Mouse (Mus musculus) neural tube, embryonic 10.5 days (tissue): ENCODE data around the gene Shroom1.
A peak's percentile ranks its signal among the peaks of the same experiment; 100 is the strongest.

Experiments used
- DNase-seq: peaks from one replicate; pipeline ENCODE4 v3.0.0-alpha.2; 2017; ENCODE audit warnings: low spot score; ENCODE audit errors: extremely low spot score

Gene Shroom1

DNA sequence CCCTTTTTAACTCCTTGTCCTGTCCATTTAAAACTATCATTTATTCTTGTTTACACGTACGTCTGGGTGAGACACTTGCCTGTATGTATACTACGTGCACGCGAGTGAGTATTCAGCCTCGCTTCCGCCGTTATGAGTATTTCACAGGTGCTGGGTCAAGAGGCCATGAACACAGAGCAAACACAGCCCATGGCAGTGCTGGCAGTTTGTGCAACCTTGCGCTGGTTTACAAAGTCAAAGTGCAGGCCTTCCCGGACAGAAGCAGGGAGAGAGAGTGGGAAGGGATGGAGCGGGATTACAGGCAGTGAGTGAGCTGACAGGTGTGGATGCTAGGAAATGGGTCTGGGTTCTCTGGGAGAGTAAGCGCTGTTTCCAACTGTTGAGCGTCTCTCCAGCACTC is 10.8 kb upstream of the Shroom1 start:
- DNase-seq: no peak

- no peak for DNase-seq
Observed at GRCm38 (mm10) chr11:53447996-53448395, 9.0 kb upstream of the Shroom1 start.

DNA sequence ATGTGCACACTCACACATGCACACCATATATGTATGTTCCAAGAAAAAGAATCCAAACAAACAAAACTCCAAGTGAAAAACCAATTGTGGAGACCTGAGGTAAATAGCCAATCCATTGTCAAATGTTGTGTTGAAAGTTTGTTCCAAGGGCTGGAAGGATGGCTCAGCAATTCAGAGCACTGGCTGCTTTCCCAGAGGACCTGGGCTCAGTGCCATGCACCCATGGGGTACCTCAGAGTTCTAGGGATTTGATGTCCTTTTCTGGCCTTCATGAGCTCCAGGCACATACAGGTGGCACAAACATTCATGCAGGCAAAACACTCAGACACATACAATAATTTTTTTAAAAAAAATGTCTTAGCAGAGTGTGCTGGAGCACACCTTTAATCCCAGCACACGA is 8.5 kb upstream of the Shroom1 start:
- DNase-seq: no peak

DNA sequence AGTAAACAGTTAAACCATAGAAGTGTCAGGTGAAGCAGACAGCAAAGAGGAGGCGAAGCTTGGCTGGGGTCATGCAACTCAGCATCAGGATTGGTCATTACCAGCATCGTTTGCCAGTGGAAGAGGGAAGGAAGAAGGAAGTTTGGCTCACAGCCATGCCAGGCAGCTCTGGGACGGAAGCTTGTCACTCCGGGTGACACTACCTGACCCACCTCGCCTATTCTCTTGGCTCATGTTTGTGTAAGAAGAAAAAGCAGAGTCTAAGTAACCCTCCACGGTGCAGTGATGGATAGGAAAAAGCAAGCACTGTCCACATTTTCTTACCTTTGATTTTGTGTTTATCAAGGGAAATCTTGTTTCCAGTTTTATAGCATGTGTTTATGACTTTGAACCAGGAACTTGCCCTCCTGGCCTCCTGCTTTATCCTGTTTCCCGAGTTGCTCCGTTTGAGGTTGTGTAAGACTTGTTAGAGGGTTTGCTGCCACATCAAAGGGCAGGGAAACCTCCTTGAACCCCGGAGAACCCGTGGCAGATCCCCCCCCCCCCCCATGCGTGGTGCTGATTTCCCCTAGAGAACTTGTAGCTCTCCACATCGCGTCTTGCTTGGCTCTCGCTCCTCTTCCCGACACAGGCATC is 6.8 kb upstream of the Shroom1 start:
- no peak for DNase-seq

- DNase-seq: no peak
Observed at GRCm38 (mm10) chr11:53451361-53451760, 5.6 kb upstream of the Shroom1 start.

DNA sequence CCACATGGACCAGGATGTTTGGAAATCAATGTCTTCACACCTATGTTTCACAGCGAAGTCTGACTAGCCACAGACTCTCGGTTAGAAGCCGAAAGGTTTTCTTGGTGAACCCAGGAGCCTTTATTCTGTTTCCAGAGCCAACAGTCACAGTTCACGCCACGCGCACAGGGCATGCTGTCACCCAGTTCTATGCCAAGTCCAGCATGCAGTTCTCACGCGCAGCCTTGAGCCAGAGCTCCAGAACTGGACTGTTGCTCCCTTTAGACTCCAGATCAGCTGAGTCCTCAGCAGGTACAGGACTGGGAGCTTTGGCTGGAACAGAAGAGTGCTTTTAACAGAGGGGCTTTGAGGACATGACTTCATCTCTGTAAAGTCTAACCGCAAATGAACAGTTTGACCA is 4.6 kb upstream of the Shroom1 start:
- no peak for DNase-seq

DNA sequence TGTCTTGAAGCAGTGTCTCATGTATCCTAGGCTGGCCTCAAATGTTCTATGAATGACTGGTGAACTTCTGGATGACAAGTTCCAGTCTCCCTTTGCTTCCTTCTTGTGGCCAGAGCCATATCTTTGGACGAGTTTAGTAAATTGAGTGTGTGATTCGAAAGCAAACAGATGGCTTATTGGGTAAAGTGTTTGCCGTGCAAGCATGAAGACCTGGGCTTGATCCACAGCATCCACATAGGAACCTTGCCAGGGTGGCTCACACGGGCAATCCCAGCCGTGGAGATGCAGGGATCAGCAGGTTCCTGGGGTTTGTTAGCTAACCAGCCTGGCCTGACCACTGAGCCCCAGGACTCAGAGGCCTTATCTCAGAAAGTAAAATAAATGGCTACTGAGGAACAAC is 4.0 kb upstream of the Shroom1 start:
- DNase-seq: no peak

DNA sequence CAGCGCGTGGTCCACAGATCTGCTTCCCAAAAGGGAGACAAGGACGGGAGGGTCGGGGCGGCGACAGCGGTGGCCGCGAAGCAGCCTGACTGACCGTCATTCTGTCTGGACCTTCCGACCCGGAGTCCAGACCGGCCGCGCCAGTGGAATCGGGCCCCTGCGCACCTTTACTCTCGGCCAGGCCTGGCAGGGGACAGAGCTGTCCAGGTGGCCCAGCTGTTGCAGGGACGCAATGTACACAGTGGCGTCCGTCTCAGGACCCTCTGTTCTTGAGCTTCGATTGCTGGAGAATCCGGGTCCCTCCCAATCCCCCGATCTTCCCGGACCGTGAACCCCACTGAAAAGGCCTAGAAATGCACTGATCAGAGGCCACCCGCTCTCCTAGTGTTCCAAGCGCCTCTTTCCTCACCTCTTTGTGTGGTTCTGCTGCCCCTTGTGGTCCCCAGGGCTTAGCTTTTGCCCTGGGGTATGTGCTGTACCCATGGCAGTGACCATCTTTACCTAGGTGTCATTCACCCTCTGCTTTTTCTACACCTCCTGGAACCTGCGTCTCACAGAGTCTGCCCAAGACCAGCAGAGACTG is 458 bp downstream of the Shroom1 start:
- DNase-seq: no peak

- no peak for DNase-seq
Observed at GRCm38 (mm10) chr11:53458996-53459395, 2.0 kb downstream of the Shroom1 start.

DNA sequence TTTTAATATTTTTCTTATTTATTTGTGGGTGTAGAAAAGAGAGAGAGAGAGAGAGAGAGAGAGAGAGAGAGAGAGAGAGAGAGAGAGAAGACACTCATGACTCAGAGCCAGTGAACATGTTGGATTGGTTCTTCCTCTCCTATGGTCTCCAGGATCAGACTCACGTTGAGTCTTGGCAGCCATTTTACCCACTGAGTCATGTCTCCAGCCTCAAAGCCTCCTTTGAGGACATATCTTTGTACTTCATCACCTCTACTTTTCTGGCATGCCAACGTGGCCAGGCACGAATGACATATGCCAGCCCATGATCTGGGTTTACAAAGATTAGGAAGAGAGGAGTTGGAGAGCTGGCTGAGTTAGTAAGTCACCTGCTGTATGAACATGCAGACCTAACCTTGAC is 3.2 kb downstream of the Shroom1 start:
- no peak for DNase-seq

DNA sequence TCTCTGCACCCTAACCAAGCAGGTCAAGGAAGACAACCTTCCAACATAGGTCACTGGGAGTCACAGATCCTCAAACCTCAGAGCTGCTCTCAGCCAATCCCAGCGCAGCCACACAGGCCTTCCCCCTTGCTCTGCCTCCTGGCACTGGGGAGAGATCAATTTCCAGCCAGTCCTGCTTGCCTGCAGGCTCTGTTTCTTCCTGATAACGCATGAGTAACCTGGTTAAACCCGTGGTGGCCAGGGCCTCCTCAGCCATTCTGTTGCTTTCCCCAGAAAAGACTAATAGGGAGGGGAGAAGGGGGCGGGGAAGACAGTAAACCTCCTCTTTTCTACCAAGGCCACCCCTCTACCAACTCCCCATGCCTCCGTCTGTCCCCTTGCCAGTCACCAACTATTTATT is 4.7 kb downstream of the Shroom1 start:
- DNase-seq: no peak

DNA sequence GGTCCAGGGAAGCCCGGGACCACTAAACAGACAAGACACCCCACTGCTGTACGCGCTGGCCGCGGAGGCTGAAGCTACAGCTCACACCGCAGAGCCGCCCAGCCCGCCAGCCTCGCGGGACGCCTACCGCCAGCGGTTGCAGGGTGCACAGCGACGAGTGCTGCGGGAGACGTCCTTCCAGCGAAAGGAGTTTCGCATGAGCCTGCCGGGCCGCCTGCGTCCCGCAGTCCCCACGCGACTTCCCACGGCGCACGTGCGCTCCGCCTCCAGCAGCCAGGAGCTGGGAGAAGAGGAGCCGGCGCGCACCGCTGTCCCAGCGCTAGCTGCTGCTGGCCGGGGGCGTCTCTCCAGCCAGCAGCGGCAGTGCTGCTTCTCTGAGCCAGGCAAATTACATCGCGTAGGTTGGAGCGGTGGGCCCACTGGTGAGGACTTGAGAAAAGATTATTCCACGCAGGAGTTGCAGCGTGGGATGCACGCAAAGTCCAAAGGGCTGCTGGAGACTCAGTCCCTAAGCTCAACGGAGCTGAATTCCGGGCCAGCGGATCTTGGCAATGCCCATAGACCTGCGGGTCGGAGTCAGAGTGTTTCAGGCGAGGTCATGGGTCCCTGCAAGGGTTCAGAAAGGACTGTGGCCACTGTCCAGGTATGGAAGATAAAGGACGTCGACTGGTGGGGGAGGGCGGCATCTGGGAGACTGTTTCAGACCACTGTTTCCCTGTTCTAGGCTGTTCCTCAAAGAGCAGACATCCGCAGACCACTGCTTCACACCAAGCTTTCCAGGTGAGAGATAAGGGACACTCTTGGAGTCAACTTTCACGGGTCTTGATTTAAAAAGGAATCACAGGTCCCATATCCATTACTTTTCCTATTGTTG is 6.8 kb downstream of the Shroom1 start:
- DNase-seq: peak; percentile 66

DNA sequence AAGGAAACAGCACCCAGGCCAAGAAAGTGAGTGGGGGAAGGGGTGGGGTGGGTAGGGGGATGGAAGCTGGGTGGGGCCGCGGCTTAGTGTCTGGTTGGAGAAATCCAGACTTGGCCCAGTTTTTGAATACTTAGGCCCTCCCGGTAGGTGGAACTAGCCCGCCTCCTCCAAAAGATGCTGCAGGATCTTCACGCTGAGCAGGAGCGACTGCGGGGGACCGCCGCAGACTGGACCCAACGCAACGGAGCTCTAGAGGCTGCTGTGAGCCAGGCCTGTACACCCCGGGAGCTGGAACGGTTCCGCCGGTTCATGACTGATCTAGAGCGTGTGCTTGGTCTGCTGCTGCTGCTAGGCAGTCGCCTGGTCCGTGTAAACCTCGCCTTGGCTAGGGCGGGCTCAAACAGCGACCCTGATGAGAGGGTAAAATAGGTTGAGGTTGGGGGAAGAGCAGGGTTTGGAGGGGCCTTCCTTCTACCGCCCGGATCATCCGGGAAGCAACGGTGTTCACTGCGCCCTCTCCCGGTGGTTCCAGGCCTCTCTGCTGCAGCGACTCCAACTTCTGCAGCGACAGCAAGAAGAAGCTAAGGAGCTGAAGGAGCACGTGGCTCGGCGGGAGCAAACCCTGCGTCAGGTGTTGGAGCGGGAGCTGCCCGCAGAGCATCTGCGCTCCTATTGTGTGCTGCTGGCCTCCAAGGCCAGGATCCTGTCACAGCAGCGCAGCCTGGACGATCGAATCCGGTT is 9.4 kb downstream of the Shroom1 start:
- DNase-seq: peak; percentile 85

DNA sequence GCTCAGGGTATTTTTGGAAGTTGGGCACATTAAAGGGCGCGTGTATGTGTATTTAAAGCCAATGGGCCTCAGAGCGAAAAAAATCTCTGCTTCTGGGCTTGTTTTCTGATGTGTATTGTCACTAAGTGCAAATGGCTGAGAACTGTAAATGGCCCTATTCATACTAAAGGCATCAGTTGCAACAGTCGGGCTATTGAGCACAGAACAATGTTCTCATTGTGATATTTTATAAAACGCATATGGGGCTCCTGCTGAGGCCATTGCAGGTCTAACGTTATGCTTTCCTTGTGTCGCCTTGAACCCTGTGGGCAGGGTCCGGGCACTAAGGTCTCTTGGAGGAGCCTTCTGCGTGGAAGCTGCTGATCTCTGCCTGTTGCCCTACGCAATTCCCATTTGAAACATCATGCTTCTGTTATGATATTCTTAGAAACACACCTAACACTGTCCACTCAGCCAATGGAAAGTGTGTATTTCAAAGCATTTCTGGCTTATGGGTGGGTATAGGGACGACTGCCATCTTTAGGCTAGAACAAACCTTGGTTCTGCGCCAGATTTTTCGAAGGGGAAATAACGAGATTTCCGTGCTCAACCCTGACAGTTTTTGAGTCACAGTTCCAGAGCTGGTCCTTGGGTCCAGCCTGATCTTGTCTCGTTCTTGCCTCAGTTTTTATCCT is 12.4 kb downstream of the Shroom1 start:
- DNase-seq: no peak

GRCm38 (mm10) chr11:53469968-53470695 is 13.1 kb downstream of the Shroom1 start, which contains the start of gene Gm9837:
Gene Gm9837, minus strand, starts transcription at chr11:53470479.
- DNase-seq: peak; percentile 90

GRCm38 (mm10) chr11:53472709-53473108 is 15.7 kb downstream of the Shroom1 start:
- no peak for DNase-seq

DNA sequence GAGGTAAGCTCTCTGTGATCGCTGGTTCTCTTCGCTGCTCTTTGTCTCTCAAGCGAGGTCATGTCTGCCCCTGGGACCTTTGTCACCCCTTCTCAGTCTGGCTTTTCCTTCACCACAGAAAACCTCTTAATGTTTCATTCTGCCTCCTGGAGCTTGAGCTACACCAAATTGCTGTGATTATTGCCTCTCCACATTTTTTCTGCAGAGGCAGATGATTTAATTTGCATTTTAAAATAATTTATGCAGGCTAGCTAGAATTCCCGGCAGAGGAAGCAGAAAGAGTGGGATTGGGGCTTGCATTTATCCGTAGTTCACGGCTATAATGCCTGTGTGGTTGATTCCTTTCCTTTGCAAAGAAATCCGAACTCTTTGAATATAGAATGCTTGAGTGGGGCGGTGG is 18.6 kb downstream of the Shroom1 start:
- DNase-seq: no peak

DNA sequence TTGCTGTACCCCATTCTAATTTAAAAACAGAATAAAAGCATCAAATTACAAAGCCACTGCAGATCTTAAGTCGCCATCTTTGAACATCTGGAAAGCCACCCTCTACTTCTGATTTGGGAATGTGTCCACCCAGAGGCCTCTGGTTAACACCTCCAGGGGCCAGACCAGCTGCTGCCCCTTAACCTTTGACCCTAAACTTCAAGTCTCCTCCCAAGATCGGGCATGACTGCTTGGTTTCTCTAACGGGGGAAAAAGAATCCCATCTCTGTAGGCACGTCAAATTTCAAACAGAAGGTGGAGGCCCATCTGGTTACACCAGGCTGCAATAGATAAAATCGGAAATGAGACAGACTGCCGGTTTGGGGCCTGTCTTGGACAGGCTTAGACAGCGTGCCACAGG is 20.8 kb downstream of the Shroom1 start:
- DNase-seq: no peak

DNA sequence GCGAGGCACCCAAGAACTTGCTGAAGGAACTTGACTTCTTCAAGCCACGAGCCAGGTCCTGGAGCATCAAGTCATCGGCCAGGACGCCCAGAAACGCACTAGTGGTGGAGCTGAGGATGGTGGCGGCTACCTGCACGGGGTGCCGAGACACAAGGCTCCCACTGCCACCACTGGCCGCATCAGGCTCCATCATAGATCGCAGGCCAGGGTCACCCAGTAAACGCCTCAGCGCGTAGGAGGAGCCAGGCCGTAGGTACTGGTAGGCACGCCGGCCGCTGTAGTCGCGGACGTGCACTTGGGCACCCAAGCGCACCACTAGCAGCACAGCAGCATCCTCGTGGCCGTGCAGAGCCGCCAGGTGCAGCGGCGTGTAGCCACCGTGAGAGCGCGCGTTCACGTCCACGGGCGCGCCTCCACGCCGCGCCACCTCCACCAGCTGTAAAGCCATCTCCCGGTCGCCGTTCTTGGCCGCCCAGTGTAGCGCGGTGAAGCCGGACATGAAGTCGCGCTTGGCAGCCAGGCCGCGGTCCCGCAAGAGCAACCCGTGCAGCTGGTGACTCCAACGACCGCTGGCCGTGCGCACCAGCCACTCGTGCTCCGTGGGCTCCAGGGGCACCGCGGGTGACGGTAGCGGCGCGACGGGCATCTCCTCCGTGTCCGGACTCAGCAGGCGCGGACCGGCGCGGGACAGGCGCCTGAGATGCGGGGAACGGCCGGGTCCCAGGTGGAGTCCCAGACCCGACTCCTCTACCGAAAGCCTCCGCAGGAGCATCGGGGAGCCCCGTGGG is 21.6 kb downstream of the Shroom1 start:
- peak; percentile 64 for DNase-seq
